Mouse (Mus musculus): ENCODE results near the gene Vps53.

The Vps53 gene

GRCm38 (mm10) chr11:76052496-76052895 lies 127.0 kb downstream of the Vps53 start:
- no peak for DNase-seq (ENCODE audit: low spot score in 2 of 2)

GRCm38 (mm10) chr11:76050967-76051512 lies 128.4 kb downstream of the Vps53 start:
- no peak for DNase-seq (ENCODE audit: low spot score in 2 of 2)

GRCm38 (mm10) chr11:76050509-76050908 lies 128.9 kb downstream of the Vps53 start:
- DNase-seq (ENCODE audit: low spot score in 2 of 2), result no peak

- no peak for DNase-seq (ENCODE audit: low spot score in 2 of 2)
Observed at GRCm38 (mm10) chr11:76045367-76045766, 134.1 kb downstream of the Vps53 start.

GRCm38 (mm10) chr11:76044468-76044867 lies 135.0 kb downstream of the Vps53 start:
- no peak for DNase-seq (ENCODE audit: low spot score in 2 of 2)

GRCm38 (mm10) chr11:76042882-76043281 lies 136.6 kb downstream of the Vps53 start:
- DNase-seq (ENCODE audit: low spot score in 2 of 2), result no peak

GRCm38 (mm10) chr11:76042041-76042638 lies 137.3 kb downstream of the Vps53 start:
- DNase-seq (ENCODE audit: low spot score in 2 of 2), result no peak

- DNase-seq (ENCODE audit: low spot score in 2 of 2), result no peak
Observed at GRCm38 (mm10) chr11:76040761-76041376, 138.6 kb downstream of the Vps53 start.

- no peak for DNase-seq (ENCODE audit: low spot score in 2 of 2)
Observed at GRCm38 (mm10) chr11:76040106-76040505, 139.3 kb downstream of the Vps53 start.

GRCm38 (mm10) chr11:76039271-76040053 lies 140.0 kb downstream of the Vps53 start:
- DNase-seq (ENCODE audit: low spot score in 2 of 2), result no peak

- peak in 1 of 2 experiments; percentile 24 for DNase-seq (ENCODE audit: low spot score in 2 of 2)
Observed at GRCm38 (mm10) chr11:76037581-76038294, 141.7 kb downstream of the Vps53 start.

- no peak for DNase-seq (ENCODE audit: low spot score in 2 of 2)
Observed at GRCm38 (mm10) chr11:76035182-76035581, 144.3 kb downstream of the Vps53 start.

GRCm38 (mm10) chr11:76033836-76034235 lies 145.6 kb downstream of the Vps53 start:
- DNase-seq (ENCODE audit: low spot score in 2 of 2), result peak in 1 of 2 experiments; percentile 40

GRCm38 (mm10) chr11:76033359-76033758 lies 146.1 kb downstream of the Vps53 start:
- no peak for DNase-seq (ENCODE audit: low spot score in 2 of 2)

- no peak for DNase-seq (ENCODE audit: low spot score in 2 of 2)
Observed at GRCm38 (mm10) chr11:76028072-76028465, 151.4 kb downstream of the Vps53 start.

GRCm38 (mm10) chr11:76027139-76028071 lies 152.0 kb downstream of the Vps53 start, which contains the start of gene Rflnb:
Gene Rflnb, minus strand, starts transcription at chr11:76027782.
- DNase-seq (ENCODE audit: low spot score in 2 of 2), result peak; percentile 84 to 86

GRCm38 (mm10) chr11:76026527-76027138 lies 152.8 kb downstream of the Vps53 start:
- no peak for DNase-seq (ENCODE audit: low spot score in 2 of 2)

GRCm38 (mm10) chr11:76025080-76025583 lies 154.3 kb downstream of the Vps53 start:
- DNase-seq (ENCODE audit: low spot score in 2 of 2), result no peak

- no peak for DNase-seq (ENCODE audit: low spot score in 2 of 2)
Observed at GRCm38 (mm10) chr11:76020916-76021315, 158.5 kb downstream of the Vps53 start.

- no peak for DNase-seq (ENCODE audit: low spot score in 2 of 2)
Observed at GRCm38 (mm10) chr11:76019879-76020278, 159.6 kb downstream of the Vps53 start.
